Mouse (Mus musculus): ENCODE results near the gene A030003K21Rik.
A peak's percentile ranks its signal among the peaks of the same experiment; 100 is the strongest.
"Not testable (repeated sequence)": the region's sequence is repeated elsewhere in the genome, so short reads cannot be mapped to it uniquely, and the experiment has no call there.

The A030003K21Rik gene

DNA sequence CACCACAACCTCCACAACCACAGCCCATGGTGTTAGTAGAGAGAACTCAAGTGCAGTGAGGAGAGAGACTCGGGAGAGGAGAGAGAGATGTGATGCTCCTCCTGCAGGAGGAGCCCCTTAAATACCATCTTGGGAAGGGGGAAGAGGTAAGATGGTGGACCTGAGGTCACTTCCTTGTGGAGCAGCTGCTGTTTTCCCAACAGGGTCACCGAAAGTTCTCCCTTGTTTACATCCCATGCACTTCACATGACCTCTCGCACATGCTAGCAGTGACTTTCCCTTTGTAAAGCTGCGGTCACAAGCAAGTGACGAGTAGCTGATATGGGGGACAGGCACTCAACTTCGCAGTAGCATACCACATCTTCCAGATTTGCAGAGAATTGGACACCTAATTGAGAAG lies at the start of gene A030003K21Rik:
TSS of gene A030003K21Rik (minus strand) at position 94 of the 400 bp plus-strand sequence.
- not testable (repeated sequence) for DNase-seq

DNA sequence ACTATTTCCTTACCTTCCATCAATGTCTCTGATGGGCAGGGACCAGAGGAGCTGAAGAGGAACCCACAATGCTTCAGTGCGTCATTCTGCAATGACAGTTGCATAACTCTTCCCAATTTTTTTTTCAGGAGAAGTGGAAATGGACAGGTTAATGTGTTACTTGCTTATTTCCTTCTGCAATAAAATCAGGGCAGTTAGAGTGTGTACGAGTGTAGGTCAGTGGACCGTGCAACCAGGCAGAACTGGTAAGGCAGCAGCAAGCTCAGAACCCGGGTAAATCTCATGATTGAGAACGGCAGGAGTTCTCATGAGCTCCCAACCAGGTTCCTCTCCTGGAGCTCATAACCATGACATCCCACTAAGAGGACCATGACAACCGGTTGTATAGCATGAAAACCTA lies 48.9 kb upstream of the A030003K21Rik start:
- peak; percentile 10 to 37 for DNase-seq

DNA sequence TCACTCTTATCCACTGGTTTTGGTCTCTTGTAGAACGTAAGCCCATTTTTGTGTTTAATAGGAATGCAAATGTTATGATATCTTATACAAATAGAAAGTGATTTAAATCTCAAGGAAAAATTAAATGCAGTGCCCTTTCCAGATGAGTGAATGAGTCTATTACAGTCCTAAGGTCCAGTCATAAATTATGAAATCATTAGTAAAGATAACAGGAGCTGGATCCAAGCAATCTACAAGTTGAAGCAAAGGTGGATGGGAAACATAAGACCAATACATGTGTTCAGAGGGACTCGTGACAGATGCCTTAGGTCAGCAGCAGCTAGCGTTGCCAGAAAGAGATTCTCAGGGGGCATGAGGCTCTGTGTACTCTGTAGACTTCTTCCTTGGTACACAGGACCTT lies 48.4 kb upstream of the A030003K21Rik start:
- DNase-seq = no peak

DNA sequence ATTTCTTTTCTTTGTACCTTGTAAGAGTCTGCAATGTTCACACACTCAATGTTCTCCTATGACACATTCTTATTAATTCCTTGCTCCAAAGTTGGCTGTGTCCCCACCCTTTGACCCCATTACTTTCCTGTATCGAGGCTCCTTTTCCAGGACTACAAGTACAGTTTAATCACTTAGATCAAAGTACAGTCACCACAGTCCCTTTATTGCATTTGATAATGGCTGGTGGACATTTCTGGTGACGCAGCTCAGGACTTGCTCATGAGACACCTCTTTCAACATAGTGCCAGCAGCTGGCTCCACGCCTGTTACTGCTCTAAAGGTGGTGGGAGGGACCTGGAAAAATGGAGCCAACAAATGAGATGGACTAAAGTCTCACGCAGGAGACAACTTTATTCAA lies 47.9 kb upstream of the A030003K21Rik start:
- DNase-seq = no peak

DNA sequence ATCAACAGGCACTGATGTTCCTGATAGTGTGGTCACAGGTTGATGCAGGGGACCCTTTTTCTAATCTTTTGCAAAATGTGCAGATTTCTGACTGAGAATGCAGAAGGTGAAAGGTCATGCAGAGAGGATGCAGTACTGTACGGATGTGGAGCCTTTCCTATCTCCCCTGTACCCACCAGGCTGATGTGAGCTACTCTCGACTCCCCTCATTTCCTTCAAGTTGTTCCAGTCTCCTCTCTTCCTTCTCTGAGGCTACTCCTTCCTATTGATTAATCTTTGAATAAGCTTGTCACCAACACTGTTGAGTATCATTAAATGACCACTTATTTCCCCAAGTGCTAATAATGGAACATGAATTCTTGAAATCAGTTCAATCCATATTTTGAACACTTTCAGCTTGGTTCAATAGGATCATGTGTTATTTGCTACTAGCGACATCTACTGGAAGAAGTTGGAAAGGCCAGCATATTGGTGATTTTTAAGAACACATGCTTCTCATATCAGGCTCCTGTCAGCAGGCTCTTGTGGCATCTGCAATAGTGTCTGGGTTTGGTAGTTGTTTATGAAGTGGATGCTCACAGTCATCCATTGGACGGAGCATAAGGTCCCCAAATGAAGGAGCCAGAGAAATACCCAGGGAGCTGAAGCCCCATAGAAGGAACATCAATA lies 44.5 kb upstream of the A030003K21Rik start:
- no peak for DNase-seq

DNA sequence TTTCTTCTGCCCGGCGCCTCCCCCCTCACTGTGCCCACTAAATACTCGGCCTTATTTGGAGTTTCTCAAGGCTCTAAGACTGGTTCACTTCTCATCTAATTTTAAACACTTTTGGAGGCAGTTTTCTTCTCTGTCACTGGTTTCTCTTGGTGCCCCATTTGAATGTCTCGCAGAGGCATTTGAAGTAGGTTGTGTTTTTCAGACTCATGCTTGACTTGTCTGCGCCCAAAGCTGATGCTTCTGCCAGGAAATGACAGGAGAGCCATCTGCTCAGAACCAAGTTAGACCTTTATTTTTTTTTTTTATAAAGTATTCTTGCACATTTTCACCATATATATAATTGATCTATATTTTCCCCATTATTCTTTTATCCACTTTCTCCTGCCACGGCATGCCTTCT lies 43.5 kb upstream of the A030003K21Rik start:
- no peak for DNase-seq

DNA sequence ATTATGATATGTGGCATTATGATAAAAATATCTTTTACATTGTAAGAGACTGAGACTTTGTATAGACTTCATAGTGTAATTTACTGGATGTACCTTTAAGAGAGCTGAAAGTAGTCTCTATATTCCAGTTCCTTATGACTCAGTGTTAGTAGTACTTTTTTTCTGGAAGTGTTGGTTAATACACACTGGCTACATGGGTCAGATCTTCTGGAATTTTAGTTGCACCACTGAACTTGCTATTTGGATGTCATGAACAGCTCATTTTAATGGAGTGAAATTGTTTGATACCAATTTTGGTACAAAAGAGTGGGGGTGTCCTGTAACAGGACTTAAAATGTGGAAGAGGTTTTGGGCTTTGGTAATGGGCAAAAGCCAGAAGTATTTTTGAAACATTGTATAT lies 34.7 kb upstream of the A030003K21Rik start:
- DNase-seq = no peak

DNA sequence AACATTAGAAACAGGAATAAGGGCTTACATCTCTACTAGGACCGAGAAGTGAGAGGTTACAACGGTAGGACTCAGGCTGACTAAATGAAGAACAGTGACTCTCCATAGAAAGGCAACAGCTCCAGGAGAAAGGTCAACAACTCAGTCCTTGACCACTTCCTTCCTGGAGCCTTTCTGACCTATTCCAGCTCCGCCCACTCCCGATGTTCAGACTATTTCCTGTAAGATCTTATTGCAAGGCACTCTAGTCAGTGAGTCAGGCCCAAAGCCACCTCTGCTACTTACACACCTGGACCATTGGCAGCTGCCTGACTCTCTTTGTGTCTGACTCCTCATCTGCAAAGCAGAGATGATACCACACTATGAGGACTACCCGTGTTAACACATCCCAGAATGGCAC lies 32.6 kb upstream of the A030003K21Rik start:
- DNase-seq = no peak

DNA sequence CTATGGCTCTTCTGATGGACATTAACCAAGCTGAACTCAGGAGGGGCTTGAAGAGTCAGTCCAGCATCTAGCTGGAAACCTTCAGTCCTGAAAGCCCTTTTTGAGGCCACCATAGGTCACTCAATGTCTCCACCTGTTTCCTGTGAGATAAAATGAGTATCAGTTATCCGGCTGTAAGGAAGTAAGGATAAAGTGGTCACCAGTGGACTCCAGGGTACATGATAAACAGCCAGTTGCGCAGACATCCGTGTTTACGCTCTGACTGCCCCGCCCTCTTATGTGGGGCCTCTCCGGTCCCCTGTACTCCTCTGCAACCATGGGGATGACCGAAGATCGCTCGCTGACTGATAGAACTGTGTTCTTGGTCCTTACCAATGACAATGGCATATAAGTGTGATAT lies 31.2 kb upstream of the A030003K21Rik start:
- DNase-seq = peak in 1 of 2 experiments; percentile 22

DNA sequence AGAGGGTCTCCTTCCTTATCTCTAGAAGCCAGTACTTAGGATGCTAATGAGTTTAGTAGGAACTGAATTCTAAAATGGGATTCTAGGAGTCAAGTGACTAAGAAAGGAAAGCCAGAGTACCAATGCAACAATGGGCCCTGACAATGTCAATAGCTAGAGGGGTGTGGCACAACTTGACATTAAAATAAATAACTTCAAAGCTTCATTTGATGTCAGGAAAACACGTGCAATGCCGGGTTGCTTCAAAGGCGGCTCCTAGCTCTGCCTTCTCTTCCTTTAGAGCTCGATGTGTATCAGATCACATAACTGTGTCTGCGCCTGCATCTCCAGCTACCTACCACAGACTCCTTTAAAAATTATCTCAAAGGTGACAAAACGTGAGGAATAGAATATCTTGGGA lies 30.7 kb upstream of the A030003K21Rik start:
- no peak for DNase-seq

DNA sequence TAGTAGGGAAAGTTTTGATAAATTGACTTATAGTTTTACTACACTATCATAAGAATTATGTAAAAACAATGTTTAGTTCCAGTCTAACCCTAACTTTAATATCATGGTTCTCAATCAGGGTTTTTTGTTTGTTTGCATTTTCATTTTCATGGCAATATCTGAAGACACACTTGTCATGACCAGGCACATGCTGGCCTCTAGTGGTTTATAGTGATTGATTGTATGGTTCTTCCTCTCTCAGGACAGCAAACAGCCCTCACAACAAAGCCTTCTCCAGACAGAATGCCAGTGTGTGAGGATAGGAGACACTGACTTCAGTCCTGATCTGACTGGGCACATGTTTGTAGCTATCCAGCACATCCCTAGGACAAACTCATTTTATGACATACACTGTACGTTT lies 30.1 kb upstream of the A030003K21Rik start:
- DNase-seq = no peak

DNA sequence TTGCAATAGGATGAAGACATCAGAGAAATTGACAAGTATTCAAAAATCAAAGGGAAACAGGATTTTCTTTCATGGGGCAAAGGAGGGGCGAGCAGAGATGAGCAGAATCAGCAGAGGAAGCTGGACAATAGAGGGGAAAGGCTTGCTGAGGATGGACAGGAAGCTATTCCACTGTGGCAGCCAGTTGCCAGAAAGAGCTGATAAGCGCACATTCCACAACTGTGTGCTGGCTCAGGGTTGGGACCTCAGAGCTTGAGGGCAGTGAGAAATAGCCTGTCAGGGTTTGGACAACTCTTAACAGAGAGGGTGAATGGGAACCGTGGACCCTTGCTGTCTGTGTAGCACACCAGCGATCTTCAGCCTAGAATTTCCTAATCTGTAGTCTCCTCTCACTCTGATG lies 28.9 kb upstream of the A030003K21Rik start:
- peak; percentile 11 to 43 for DNase-seq

DNA sequence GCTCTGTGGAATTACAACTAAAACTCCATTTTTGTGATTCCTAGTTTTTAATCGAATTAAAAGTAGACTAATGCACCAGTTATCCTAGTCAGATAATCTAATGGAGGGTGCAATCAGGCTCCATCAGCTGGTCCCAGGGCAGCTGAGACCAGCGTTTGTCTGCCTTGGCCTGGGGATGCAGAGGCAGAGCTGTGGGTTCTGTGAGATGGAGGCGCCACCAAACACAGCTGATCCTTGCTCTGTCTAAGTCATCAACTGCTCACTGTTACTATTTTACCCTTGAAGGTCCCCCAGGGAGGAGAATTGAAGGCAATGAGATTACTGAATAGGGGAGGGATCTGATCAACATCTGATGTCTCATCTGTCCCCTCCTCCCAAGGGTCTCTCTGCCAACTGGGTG lies 23.2 kb upstream of the A030003K21Rik start:
- DNase-seq = no peak

DNA sequence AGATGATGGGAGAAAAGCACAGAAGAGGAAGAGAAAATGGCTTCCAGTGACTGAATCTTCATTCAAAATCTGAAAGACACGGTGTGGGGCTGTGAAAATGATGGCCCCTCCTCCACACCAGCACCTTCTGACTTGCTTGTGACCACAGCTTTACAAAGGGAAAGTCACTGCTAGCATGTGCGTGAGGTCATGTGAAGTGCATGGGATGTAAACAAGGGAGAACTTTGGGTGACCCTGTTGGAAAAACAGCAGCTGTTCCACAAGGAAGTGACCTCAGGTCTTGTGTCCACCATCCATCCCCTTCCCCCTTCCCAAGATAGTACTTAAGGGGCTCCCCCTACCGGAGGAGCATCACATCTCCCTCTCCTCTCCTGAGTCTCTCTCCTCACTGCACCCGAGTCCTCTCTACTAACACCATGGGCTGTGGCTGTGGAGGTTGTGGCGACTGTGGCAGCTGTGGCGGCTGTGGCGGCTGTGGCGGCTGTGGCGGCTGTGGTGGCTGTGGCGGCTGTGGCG lies 16.7 kb upstream of the A030003K21Rik start, which contains the start of gene Gm47955:
TSS of gene Gm47955 (plus strand) at position 417 of the 516 bp plus-strand sequence.
- peak in 1 of 2 experiments; percentile 17 for DNase-seq

DNA sequence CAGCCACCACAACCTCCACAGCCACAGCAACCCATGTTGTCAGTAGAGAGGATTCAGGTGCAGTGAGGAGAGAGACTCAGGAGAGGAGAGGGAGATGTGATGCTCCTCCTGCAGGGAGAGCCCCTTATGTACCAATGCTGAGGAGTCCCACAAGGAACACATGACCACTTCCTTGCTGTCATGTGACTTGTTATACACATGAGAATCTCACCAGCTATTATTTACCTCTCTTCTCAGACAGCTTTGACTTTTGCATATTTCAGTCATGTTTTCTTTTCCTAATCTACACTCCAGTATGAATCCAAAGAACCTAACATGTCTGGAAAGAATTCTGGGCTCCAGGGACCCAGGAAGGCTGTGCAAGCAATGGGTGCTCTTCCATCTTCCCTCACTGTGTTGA lies 12.7 kb upstream of the A030003K21Rik start, which contains the start of gene Gm7544:
TSS of gene Gm7544 (minus strand) at position 101 of the 400 bp plus-strand sequence.
- DNase-seq = not testable (repeated sequence)

DNA sequence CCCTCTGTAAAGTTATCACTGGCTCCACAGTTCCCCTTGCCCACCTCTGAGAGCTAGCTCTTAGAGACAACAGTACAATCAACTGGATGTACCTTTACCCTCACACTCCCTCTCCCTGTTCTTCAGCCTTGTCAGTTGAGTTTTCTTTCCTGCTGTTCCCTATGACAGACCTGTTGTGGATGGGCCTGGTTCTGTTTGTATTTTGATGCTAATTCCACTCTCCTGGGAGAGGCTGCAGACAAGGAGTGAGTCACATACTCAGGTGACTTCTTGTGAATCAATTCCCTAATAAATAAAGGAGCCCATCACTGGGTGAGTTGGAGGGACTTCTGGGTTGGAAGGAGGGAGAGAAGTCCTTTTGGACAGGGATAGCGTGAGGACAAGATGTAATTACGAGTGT lies 5.4 kb upstream of the A030003K21Rik start:
- DNase-seq = no peak

DNA sequence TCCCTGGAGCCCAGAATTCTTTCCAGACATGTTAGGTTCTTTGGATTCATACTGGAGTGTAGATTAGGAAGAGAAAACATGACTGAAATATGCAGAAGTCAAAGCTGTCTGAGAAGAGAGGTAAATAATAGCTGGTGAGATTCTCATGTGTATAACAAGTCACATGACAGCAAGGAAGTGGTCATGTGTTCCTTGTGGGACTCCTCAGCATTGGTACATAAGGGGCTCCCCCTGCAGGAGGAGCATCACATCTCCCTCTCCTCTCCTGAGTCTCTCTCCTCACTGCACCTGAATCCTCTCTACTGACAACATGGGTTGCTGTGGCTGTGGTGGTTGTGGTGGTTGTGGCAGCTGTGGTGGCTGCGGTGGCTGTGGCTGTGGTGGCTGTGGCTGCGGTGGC lies 2.8 kb upstream of the A030003K21Rik start:
- not testable (repeated sequence) for DNase-seq

DNA sequence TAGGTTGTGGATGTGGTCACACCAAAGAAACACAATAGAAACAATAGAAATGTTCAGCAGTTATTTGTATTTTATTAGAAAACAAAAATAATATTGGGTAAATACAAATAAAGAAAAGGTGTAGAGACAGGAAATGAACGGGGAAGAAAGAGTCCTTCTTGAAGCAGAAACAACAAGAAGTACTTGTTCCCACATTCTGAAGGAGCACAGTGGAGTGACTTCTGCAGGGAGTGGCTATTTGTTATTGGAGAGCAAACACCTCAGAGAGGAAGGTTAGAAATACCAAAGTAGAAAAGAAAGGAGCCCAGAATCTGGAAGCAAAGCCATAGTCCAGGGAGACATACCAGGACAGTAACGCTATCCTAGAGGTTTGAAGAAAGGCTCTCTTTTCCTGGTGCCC lies 683 bp downstream of the A030003K21Rik start:
- not testable (repeated sequence) for DNase-seq

DNA sequence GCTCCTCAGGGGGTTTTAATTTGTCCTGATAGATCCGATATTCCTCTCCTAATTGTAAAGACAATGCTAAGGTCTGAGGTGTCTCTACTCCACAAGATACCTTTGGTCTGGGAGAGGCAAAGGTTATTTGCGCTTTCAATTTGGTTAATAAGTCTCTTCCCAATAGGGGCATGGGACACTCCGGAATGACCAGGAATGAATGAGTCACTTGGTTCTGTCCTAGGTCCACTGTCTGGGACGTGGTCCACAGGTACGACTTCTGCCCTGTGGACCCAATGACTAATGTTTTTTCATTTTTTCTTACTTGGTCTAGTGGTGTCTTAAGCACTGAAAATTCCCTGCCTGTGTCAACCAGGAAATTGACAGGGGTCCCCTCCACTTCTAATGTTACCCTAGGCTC lies 4.5 kb downstream of the A030003K21Rik start:
- no peak for DNase-seq

DNA sequence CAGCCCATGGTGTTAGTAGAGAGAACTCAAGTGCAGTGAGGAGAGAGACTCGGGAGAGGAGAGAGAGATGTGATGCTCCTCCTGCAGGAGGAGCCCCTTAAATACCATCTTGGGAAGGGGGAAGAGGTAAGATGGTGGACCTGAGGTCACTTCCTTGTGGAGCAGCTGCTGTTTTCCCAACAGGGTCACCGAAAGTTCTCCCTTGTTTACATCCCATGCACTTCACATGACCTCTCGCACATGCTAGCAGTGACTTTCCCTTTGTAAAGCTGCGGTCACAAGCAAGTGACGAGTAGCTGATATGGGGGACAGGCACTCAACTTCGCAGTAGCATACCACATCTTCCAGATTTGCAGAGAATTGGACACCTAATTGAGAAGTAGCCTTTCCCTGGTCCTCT lies 11.9 kb downstream of the A030003K21Rik start, which contains the start of gene Gm6217:
TSS of gene Gm6217 (minus strand) at position 74 of the 400 bp plus-strand sequence.
- DNase-seq = not testable (repeated sequence)

DNA sequence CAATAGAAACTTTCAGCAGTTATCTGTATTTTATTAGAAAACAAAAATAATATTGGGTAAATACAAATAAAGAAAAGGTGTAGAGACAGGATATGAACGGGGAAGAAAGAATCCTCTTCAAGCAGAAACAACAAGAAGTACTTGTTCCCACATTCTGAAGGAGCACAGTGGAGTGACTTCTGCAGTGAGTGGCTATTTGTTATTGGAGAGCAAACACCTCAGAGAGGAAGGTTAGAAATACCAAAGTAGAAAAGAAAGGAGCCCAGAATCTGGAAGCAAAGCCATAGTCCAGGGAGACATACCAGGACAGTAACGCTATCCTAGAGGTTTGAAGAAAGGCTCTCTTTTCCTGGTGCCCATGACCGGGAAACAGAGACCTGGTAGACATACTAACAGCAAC lies 12.6 kb downstream of the A030003K21Rik start:
- not testable (repeated sequence) for DNase-seq

DNA sequence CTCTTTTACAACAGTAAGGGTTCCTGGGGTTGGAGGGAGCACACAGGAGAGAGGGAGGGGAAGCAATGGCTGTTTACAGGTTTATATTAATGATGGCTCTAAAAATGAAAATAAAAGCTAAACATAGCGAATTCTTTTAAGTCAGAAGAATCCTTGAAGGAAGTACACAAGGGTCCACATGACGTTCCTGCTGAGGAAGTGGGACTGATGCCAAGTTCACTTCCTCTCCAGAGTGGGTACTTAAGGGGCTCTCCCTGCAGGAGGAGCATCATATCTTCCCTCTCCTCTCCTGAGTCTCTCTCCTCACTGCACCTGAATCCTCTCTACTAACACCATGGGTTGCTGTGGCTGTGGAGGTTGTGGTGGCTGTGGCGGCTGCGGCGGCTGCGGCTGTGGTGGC lies 18.5 kb downstream of the A030003K21Rik start, which contains the start of gene A030014E15Rik:
TSS of gene A030014E15Rik (plus strand) at position 268 of the 400 bp plus-strand sequence.
- no peak for DNase-seq

DNA sequence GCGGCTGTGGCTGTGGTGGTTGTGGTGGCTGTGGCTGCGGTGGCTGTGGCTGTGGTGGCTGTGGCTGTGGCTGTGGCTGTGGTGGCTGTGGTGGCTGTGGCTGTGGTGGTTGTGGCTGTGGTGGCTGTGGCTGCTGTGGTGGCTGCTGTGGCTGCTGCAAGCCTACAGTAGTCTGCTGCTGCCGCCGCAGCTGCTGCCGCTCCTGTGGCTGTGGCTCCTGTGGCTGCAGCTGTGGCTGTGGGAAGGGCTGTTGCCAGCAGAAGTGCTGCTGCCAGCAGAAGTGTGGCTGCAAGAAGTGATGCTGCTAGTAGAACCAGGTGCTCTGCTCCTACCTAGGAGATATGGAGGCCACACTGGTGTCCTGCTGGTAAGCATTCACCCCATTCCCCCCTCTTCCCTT lies 29.8 kb downstream of the A030003K21Rik start:
- not testable (repeated sequence) for DNase-seq

DNA sequence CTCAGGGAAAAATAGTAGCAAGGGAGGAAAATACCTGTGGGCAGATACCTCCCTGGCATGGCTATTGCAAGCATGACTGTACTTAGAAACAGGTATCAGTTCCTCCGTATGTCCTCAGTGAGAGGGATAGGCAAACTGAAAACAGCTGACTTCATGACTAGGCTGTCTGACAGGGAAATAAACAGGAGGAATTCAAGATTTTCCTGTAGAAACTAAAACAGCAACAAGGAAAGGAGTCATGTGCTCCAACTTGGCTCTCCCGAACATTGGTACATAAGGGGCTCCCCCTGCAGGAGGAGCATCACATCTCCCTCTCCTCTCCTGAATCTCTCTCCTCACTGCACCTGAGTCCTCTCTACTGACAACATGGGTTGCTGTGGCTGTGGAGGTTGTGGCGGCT lies 30.2 kb downstream of the A030003K21Rik start, which contains the start of gene A030005L19Rik:
TSS of gene A030005L19Rik (plus strand) at position 301 of the 400 bp plus-strand sequence.
- no peak for DNase-seq

Data from kidney, postnatal 4 days (tissue).